Mouse (Mus musculus) lung, adult 2 months (tissue): ENCODE data around the gene Ap2a1. TPM values are rescaled to one million over a fixed set of nuclear protein-coding genes. Genes with fewer than 3 reads are reported as not detected.

ENCODE experiments used
- DNase-seq: peaks from one replicate; pipeline ENCODE4 v3.0.0; 2022
- H3K4me1 ChIP-seq: fragments of 200-500 bp; 2 replicates; pipeline ENCODE4 v1.6.1; 2011; ENCODE audit warnings: low read length; ENCODE audit not compliant: control insufficient read depth, insufficient read depth
- H3K4me3 ChIP-seq: fragments of 200-500 bp; replicated peaks from 2 replicates; pipeline ENCODE3; 2011; ENCODE audit warnings: low read depth, mild to moderate bottlenecking, control low read depth, low read length; ENCODE audit errors: extremely low read depth
- CTCF ChIP-seq: fragments of 200-500 bp; IDR thresholded peaks from 2 replicates; pipeline ENCODE4 v1.5.1; 2011; ENCODE audit warnings: mild to moderate bottlenecking, low read length, control low read depth; ENCODE audit not compliant: insufficient read depth
- POLR2A ChIP-seq: fragments of 200-500 bp; IDR thresholded peaks from 2 replicates; pipeline ENCODE4 v1.6.1; 2011; ENCODE audit warnings: low read depth, mild to moderate bottlenecking, control low read depth, low read length, borderline replicate concordance; ENCODE audit errors: extremely low read depth
- WGBS: fragments of 180-500 bp; shearing (Covaris S2); methylation state at CpG from one replicate; pipeline ENCODE4 v1.1.7; 2018; 5-methylcytosine and 5-hydroxymethylcytosine counted together
- polyA plus RNA-seq: library from polyadenylated mRNA; depleted of rRNA; stranded (reverse); fragments of >200 nt; gene quantifications from 2 replicates; pipeline ENCODE4 v1.2.3, GENCODE M21; 2012; rRNA removed

Gene Ap2a1
- polyA plus RNA-seq: 94.8 and 101 TPM in 2 replicates

- DNase-seq: peak; percentile 99
- under 1% methylated on average over 83 of the region's 84 CpGs for WGBS
- H3K4me1 ChIP-seq: peaks cover 2% of the 10 kb centered on the region; the same call in 1 of the 2 replicates
- peak within 1 kb of the TSS; percentile 86 for H3K4me3 ChIP-seq
- no peak for TF ChIP-seq CTCF
- peak; percentile 88; the same call in 1 of the 2 replicates for TF ChIP-seq POLR2A
Observed at GRCm38 (mm10) chr7:44929204-44930151, at the start of gene Ap2a1. Gene Ap2a1 (minus strand): TSS chr7:44929496.

GRCm38 (mm10) chr7:44978300-44978699, 49.0 kb upstream of the Ap2a1 start:
- TF ChIP-seq CTCF (no peak), POLR2A (no peak)
- WGBS: 85% methylated on average over 3 of the region's 3 CpGs
- no peak overlapping the region for H3K4me3 ChIP-seq
- no peak for DNase-seq
- H3K4me1 ChIP-seq: peaks cover 3% of the 10 kb centered on the region; the same call in 1 of the 2 replicates

GRCm38 (mm10) chr7:44975117-44975419, 45.8 kb upstream of the Ap2a1 start:
- TF ChIP-seq CTCF (no peak), POLR2A (no peak)
- WGBS: 23% methylated on average over 6 of the region's 6 CpGs
- H3K4me3 ChIP-seq: no peak overlapping the region

GRCm38 (mm10) chr7:44974383-44975116, 45.3 kb upstream of the Ap2a1 start, which contains the start of gene Cpt1c:
Gene Cpt1c (minus strand): TSS chr7:44974851.
- no peak for TF ChIP-seq CTCF
- TF ChIP-seq POLR2A: peak; percentile 47; the same call in 1 of the 2 replicates
- WGBS: 3% methylated on average over 22 of the region's 22 CpGs
- H3K4me3 ChIP-seq: peak within 1 kb of the TSS; percentile 60
- peaks cover 5% of the 10 kb centered on the region; the same call in 1 of the 2 replicates for H3K4me1 ChIP-seq
- peak; percentile 56 for DNase-seq

More at GRCm38 (mm10) chr7:44975117-44975419, 45.8 kb upstream of the Ap2a1 start:
- peaks cover 5% of the 10 kb centered on the region; the same call in 1 of the 2 replicates for H3K4me1 ChIP-seq
- DNase-seq: no peak

- 49% methylated on average over 14 of the region's 14 CpGs for WGBS
Observed at GRCm38 (mm10) chr7:44973415-44974130, 44.3 kb upstream of the Ap2a1 start.

GRCm38 (mm10) chr7:44971142-44971541, 41.8 kb upstream of the Ap2a1 start:
- TF ChIP-seq CTCF: no peak
- no peak for TF ChIP-seq POLR2A
- peaks cover 5% of the 10 kb centered on the region; the same call in 1 of the 2 replicates for H3K4me1 ChIP-seq
- 59% methylated on average over 7 of the region's 7 CpGs for WGBS
- no peak for DNase-seq
- no peak overlapping the region for H3K4me3 ChIP-seq

More at GRCm38 (mm10) chr7:44973415-44974130, 44.3 kb upstream of the Ap2a1 start:
- H3K4me3 ChIP-seq: no peak overlapping the region
- TF ChIP-seq POLR2A (no peak), CTCF (no peak)
- H3K4me1 ChIP-seq: peaks cover 5% of the 10 kb centered on the region; the same call in 1 of the 2 replicates
- DNase-seq: no peak

- H3K4me1 ChIP-seq: peaks cover 5% of the 10 kb centered on the region; the same call in 1 of the 2 replicates
- peak; percentile 79 for DNase-seq
- TF ChIP-seq CTCF: no peak
- peak; percentile 65; the same call in 1 of the 2 replicates for TF ChIP-seq POLR2A
- 2% methylated on average over 36 of the region's 36 CpGs for WGBS
- H3K4me3 ChIP-seq: peak overlapping the region; percentile 88
Observed at GRCm38 (mm10) chr7:44970231-44970691, 41.0 kb upstream of the Ap2a1 start.

- Histone ChIP-seq H3K4me3 (no peak overlapping the region), H3K4me1 (0 out of 2 replicates have a peak, but pooled peaks cover 2% of the 10 kb centered on the region)
- TF ChIP-seq POLR2A (no peak), CTCF (no peak)
- WGBS: 68% methylated on average over 15 of the region's 15 CpGs
- DNase-seq: no peak
Observed at GRCm38 (mm10) chr7:44966638-44967037, 37.3 kb upstream of the Ap2a1 start.

GRCm38 (mm10) chr7:44965975-44966374, 36.7 kb upstream of the Ap2a1 start:
- no peak for DNase-seq
- 0 out of 2 replicates have a peak, but pooled peaks cover 2% of the 10 kb centered on the region for H3K4me1 ChIP-seq
- 62% methylated on average over 7 of the region's 7 CpGs for WGBS

More at GRCm38 (mm10) chr7:44965975-44966374, 36.7 kb upstream of the Ap2a1 start:
- no peak overlapping the region for H3K4me3 ChIP-seq
- TF ChIP-seq CTCF (0 out of 2 replicates have a peak, but pooled peaks have one; percentile 12), POLR2A (no peak)
